Mouse (Mus musculus): ENCODE data around the gene Rapgef4. TPM values are rescaled to one million over a fixed set of nuclear protein-coding genes. Genes with fewer than 3 reads are reported as not detected.

Gene Rapgef4
- polyA plus RNA-seq, 1 experiment from 2014 or later: 2.1 TPM

GRCm38 (mm10) chr2:71964216-71964615 lies 16.8 kb upstream of the Rapgef4 start:
- H3K4me3 ChIP-seq (replicated peaks): no peak overlapping the region

GRCm38 (mm10) chr2:71965476-71965875 lies 15.6 kb upstream of the Rapgef4 start:
- no peak for ATAC-seq

More at GRCm38 (mm10) chr2:71964216-71964615, 16.8 kb upstream of the Rapgef4 start:
- no peak for ATAC-seq
- Histone ChIP-seq H3K4me2 (replicated peaks) (no peak overlapping the region), H3K27ac (no peak overlapping the region), H3K27me3 (replicated peaks) (no peaks in the 10 kb centered on the region), H3K36me3 (no peaks in the 10 kb centered on the region), H3K4me1 (replicated peaks) (no peaks in the 10 kb centered on the region), H3K9me3 (no peaks in the 10 kb centered on the region), H3K9ac (no peak overlapping the region)
- 56% methylated on average over 10 of the region's 10 CpGs for WGBS

GRCm38 (mm10) chr2:71966737-71967136 lies 14.3 kb upstream of the Rapgef4 start:
- 29% methylated on average over 4 of the region's 4 CpGs for WGBS
- ATAC-seq: peak; percentile 25; the same call in 1 of the 2 replicates
- Histone ChIP-seq H3K4me3 (replicated peaks) (no peak overlapping the region), H3K4me2 (replicated peaks) (no peak overlapping the region), H3K9me3 (no peaks in the 10 kb centered on the region), H3K27me3 (replicated peaks) (no peaks in the 10 kb centered on the region), H3K36me3 (no peaks in the 10 kb centered on the region), H3K4me1 (replicated peaks) (no peaks in the 10 kb centered on the region), H3K27ac (no peak overlapping the region), H3K9ac (no peak overlapping the region)

More at GRCm38 (mm10) chr2:71965476-71965875, 15.6 kb upstream of the Rapgef4 start:
- H3K4me1 ChIP-seq (replicated peaks): no peaks in the 10 kb centered on the region
- no peak overlapping the region for H3K9ac ChIP-seq
- 85% methylated on average over 4 of the region's 4 CpGs for WGBS
- no peak overlapping the region for H3K27ac ChIP-seq
- H3K4me3 ChIP-seq (replicated peaks): no peak overlapping the region
- H3K9me3 ChIP-seq: no peaks in the 10 kb centered on the region
- no peaks in the 10 kb centered on the region for H3K36me3 ChIP-seq
- H3K4me2 ChIP-seq (replicated peaks): no peak overlapping the region
- H3K27me3 ChIP-seq (replicated peaks): no peaks in the 10 kb centered on the region

- WGBS: 74% methylated on average over 5 of the region's 5 CpGs
- Histone ChIP-seq H3K4me3 (replicated peaks) (no peak overlapping the region), H3K4me2 (replicated peaks) (no peak overlapping the region), H3K27me3 (replicated peaks) (no peaks in the 10 kb centered on the region), H3K9ac (no peak overlapping the region), H3K36me3 (no peaks in the 10 kb centered on the region), H3K27ac (no peak overlapping the region), H3K4me1 (replicated peaks) (no peaks in the 10 kb centered on the region), H3K9me3 (no peaks in the 10 kb centered on the region)
- ATAC-seq: no peak
Observed at GRCm38 (mm10) chr2:71967855-71968254, 13.2 kb upstream of the Rapgef4 start.

- 86% methylated on average over 3 of the region's 3 CpGs for WGBS
- H3K36me3 ChIP-seq: no peaks in the 10 kb centered on the region
- no peaks in the 10 kb centered on the region for H3K4me1 ChIP-seq (replicated peaks)
- H3K9me3 ChIP-seq: no peaks in the 10 kb centered on the region
- no peaks in the 10 kb centered on the region for H3K27me3 ChIP-seq (replicated peaks)
- no peak for ATAC-seq
- no peak overlapping the region for H3K4me3 ChIP-seq (replicated peaks)
- H3K9ac ChIP-seq: no peak overlapping the region
- no peak overlapping the region for H3K4me2 ChIP-seq (replicated peaks)
- no peak overlapping the region for H3K27ac ChIP-seq
Observed at GRCm38 (mm10) chr2:71973646-71974045, 7.4 kb upstream of the Rapgef4 start.

GRCm38 (mm10) chr2:71974143-71974846 lies 6.7 kb upstream of the Rapgef4 start:
- H3K9me3 ChIP-seq: no peaks in the 10 kb centered on the region
- no peaks in the 10 kb centered on the region for H3K4me1 ChIP-seq (replicated peaks)
- WGBS: 76% methylated on average over 11 of the region's 11 CpGs
- H3K9ac ChIP-seq: no peak overlapping the region
- no peak for ATAC-seq
- no peak overlapping the region for H3K27ac ChIP-seq
- no peaks in the 10 kb centered on the region for H3K27me3 ChIP-seq (replicated peaks)
- H3K36me3 ChIP-seq: no peaks in the 10 kb centered on the region
- H3K4me2 ChIP-seq (replicated peaks): no peak overlapping the region
- no peak overlapping the region for H3K4me3 ChIP-seq (replicated peaks)

- Histone ChIP-seq H3K4me2 (replicated peaks) (no peak overlapping the region), H3K9me3 (no peaks in the 10 kb centered on the region), H3K9ac (no peak overlapping the region), H3K27me3 (replicated peaks) (no peaks in the 10 kb centered on the region), H3K27ac (no peak overlapping the region), H3K4me1 (replicated peaks) (no peaks in the 10 kb centered on the region), H3K4me3 (replicated peaks) (no peak overlapping the region), H3K36me3 (no peaks in the 10 kb centered on the region)
- ATAC-seq: no peak
- 88% methylated on average over 7 of the region's 7 CpGs for WGBS
Observed at GRCm38 (mm10) chr2:71979981-71980380, 1.1 kb upstream of the Rapgef4 start.

- H3K36me3 ChIP-seq: no peaks in the 10 kb centered on the region
- H3K4me3 ChIP-seq (replicated peaks): peak overlapping the region; percentile 58
- peak overlapping the region; percentile 100 for H3K4me2 ChIP-seq (replicated peaks)
- no peaks in the 10 kb centered on the region for H3K9me3 ChIP-seq
- H3K27ac ChIP-seq: no peak overlapping the region
- H3K4me1 ChIP-seq (replicated peaks): no peaks in the 10 kb centered on the region
- no peaks in the 10 kb centered on the region for H3K27me3 ChIP-seq (replicated peaks)
- WGBS: 12% methylated on average over 24 of the region's 24 CpGs
- peak; percentile 34 for ATAC-seq
- H3K9ac ChIP-seq: peak overlapping the region; percentile 57
Observed at GRCm38 (mm10) chr2:71981343-71981851, 357 bp downstream of the Rapgef4 start.

- Histone ChIP-seq H3K4me2 (replicated peaks) (peak overlapping the region; percentile 100), H3K9me3 (no peaks in the 10 kb centered on the region), H3K27me3 (replicated peaks) (no peaks in the 10 kb centered on the region), H3K4me1 (replicated peaks) (no peaks in the 10 kb centered on the region), H3K4me3 (replicated peaks) (peak overlapping the region; percentile 58; the same call in 1 of the 2 replicates), H3K36me3 (no peaks in the 10 kb centered on the region), H3K27ac (no peak overlapping the region), H3K9ac (no peak overlapping the region)
- ATAC-seq: no peak
- WGBS: 70% methylated on average over 6 of the region's 6 CpGs
Observed at GRCm38 (mm10) chr2:71981896-71982295, 856 bp downstream of the Rapgef4 start.

- no peak for ATAC-seq
- Histone ChIP-seq H3K27me3 (replicated peaks) (no peaks in the 10 kb centered on the region), H3K9me3 (no peaks in the 10 kb centered on the region), H3K9ac (no peak overlapping the region), H3K4me3 (replicated peaks) (no peak overlapping the region), H3K4me2 (replicated peaks) (no peak overlapping the region), H3K36me3 (no peaks in the 10 kb centered on the region), H3K27ac (no peak overlapping the region), H3K4me1 (replicated peaks) (0 out of 2 replicates have a peak, but pooled peaks cover under 1% of the 10 kb centered on the region)
- 58% methylated on average over 10 of the region's 10 CpGs for WGBS
Observed at GRCm38 (mm10) chr2:71982868-71983597, 2.0 kb downstream of the Rapgef4 start.

- Histone ChIP-seq H3K27me3 (replicated peaks) (no peaks in the 10 kb centered on the region), H3K4me2 (replicated peaks) (no peak overlapping the region), H3K27ac (no peak overlapping the region), H3K9me3 (no peaks in the 10 kb centered on the region), H3K36me3 (no peaks in the 10 kb centered on the region), H3K4me3 (replicated peaks) (no peak overlapping the region), H3K9ac (no peak overlapping the region), H3K4me1 (replicated peaks) (peaks cover 7% of the 10 kb centered on the region; the same call in 1 of the 2 replicates)
- WGBS: 69% methylated on average over 2 of the region's 2 CpGs
- ATAC-seq: no peak
Observed at GRCm38 (mm10) chr2:71985730-71986129, 4.7 kb downstream of the Rapgef4 start.

GRCm38 (mm10) chr2:71986276-71986848 lies 5.3 kb downstream of the Rapgef4 start:
- Histone ChIP-seq H3K9ac (no peak overlapping the region), H3K4me3 (replicated peaks) (no peak overlapping the region), H3K27ac (no peak overlapping the region), H3K9me3 (no peaks in the 10 kb centered on the region), H3K4me1 (replicated peaks) (peaks cover 7% of the 10 kb centered on the region; the same call in 1 of the 2 replicates), H3K4me2 (replicated peaks) (no peak overlapping the region), H3K36me3 (no peaks in the 10 kb centered on the region), H3K27me3 (replicated peaks) (no peaks in the 10 kb centered on the region)
- no peak for ATAC-seq
- WGBS: 72% methylated on average over 12 of the region's 12 CpGs
